Mouse (Mus musculus): Measurements from ENCODE around the gene Bdh1. TPM values are rescaled to one million over a fixed set of nuclear protein-coding genes. Genes with fewer than 3 reads are reported as not detected.

Gene Bdh1
- polyA plus RNA-seq, 1 experiment from 2014 or later: 68.7 TPM

DNA sequence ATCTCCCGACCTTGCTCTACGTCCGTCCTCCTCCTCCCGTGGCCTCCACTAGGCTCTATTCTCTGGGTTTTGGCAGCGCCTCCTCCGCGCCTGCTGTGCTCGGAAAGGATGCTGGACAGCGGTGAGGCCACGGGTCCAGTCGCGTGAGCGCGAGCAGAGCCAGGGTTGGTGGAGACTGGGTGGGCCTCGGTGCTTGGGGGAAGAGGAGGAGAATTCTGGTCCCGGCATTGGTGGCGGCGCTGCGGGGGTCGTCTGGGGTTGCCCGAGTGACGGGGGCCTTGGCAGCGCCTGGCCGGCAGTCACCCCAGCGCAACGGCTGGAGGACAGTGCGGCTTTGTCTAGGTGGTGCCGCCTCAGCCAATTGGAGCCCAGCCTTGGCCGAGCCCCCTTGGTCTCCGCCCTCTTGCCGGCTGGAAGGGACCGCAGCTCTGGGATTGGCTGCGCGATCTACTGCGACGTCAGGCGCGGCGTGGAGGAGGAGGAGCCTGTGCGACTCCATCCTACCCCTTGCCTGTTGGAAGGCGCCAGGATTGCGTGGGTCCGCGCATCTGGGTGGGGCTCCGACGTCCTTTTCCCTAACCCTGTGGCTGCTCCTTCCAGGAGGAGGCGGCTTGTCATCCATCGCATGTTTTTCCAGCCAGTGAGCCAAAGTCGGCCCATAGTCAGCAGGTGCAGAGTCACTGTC is 7.5 kb downstream of the Bdh1 start:
- H3K9me3 ChIP-seq: no peaks in the 10 kb centered on the region
- peak overlapping the region; percentile 90 for H3K9ac ChIP-seq (replicated peaks)
- no peaks in the 10 kb centered on the region for H3K36me3 ChIP-seq
- H3K4me1 ChIP-seq (replicated peaks): peaks cover 35% of the 10 kb centered on the region
- peak overlapping the region; percentile 96 for H3K27ac ChIP-seq
- peak overlapping the region; percentile 78 for H3K4me3 ChIP-seq (replicated peaks)
- peak; percentile 98 for ATAC-seq
- H3K27me3 ChIP-seq: peaks cover 20% of the 10 kb centered on the region
- under 1% methylated on average over 49 of the region's 49 CpGs for WGBS
- H3K4me2 ChIP-seq (replicated peaks): peak overlapping the region; percentile 76

DNA sequence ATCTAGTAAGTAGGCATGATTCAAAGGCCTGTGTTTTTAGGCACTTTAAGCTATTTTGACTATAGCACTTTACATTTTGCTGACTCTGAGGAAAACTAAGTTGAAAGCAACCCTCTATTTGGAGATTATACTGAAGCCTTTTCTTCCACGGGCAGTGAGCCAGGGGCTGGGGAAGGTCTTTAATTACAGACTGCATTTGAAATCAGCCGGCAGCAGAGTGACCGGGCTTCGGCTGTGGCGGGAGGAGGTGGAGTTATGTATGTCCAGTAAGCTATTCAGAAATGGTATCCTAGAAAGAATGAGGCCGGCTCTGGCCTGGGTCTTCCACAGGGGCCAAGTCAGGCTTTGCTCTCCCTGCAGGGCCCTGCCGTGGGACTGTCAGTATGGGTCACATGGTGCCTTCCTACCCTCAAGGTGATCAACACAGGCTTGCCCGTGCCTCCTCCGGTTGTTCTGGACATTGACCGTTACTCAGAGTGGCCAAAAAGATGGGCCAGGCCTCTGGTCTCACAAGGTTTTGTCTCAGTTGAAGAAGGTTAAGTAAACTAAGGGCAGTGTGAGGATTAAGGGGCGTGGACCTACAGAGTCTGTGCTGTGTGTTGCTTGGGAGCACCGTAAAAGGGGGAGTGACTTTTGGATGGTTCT is 11.5 kb downstream of the Bdh1 start:
- H3K27ac ChIP-seq: no peak overlapping the region

DNA sequence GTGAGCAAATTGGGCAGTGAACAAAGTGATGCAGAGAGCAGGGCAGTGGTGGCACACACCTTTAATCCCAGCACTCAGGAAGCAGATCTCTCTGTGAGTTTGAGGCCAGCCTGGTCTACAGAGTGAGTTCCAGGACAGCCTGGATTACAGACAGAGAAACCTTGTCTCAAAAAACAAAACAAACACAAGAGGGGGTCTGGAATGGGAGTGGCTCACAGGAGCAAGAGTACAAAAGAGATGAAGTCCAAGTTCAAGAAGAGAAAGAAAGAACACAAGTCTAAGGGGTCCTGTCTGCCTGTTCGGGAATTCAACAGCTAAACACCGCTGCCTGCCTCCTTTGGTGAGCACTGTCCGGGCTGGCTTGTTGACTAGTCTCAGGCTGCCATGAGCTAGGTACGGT is 13.1 kb downstream of the Bdh1 start:
- no peak for ATAC-seq
- H3K27me3 ChIP-seq: no peaks in the 10 kb centered on the region
- peaks cover 30% of the 10 kb centered on the region for H3K4me1 ChIP-seq (replicated peaks)
- WGBS: 65% methylated on average over 4 of the region's 4 CpGs
- no peak overlapping the region for H3K27ac ChIP-seq
- H3K9ac ChIP-seq (replicated peaks): no peak overlapping the region
- H3K9me3 ChIP-seq: 0 out of 2 replicates have a peak, but pooled peaks cover 4% of the 10 kb centered on the region
- H3K4me2 ChIP-seq (replicated peaks): no peak overlapping the region
- peaks cover 25% of the 10 kb centered on the region for H3K36me3 ChIP-seq
- no peak overlapping the region for H3K4me3 ChIP-seq (replicated peaks)

More for the DNA sequence above, 11.5 kb downstream of the Bdh1 start:
- no peak for ATAC-seq
- Histone ChIP-seq H3K4me2 (replicated peaks) (no peak overlapping the region), H3K9me3 (no peaks in the 10 kb centered on the region), H3K4me3 (replicated peaks) (no peak overlapping the region), H3K27me3 (no peaks in the 10 kb centered on the region), H3K36me3 (peaks cover 9% of the 10 kb centered on the region), H3K4me1 (replicated peaks) (peaks cover 31% of the 10 kb centered on the region), H3K9ac (replicated peaks) (no peak overlapping the region)
- WGBS: 58% methylated on average over 12 of the region's 12 CpGs

- Histone ChIP-seq H3K9me3 (0 out of 2 replicates have a peak, but pooled peaks cover 4% of the 10 kb centered on the region), H3K4me2 (replicated peaks) (no peak overlapping the region), H3K27ac (no peak overlapping the region), H3K36me3 (peaks cover 27% of the 10 kb centered on the region), H3K4me3 (replicated peaks) (no peak overlapping the region), H3K27me3 (no peaks in the 10 kb centered on the region), H3K4me1 (replicated peaks) (peaks cover 20% of the 10 kb centered on the region), H3K9ac (replicated peaks) (no peak overlapping the region)
- ATAC-seq: no peak
- WGBS: 54% methylated on average over 9 of the region's 9 CpGs
These were observed 14.0 kb downstream of the Bdh1 start for GRCm38 (mm10) chr16:31436085-31436484.

DNA sequence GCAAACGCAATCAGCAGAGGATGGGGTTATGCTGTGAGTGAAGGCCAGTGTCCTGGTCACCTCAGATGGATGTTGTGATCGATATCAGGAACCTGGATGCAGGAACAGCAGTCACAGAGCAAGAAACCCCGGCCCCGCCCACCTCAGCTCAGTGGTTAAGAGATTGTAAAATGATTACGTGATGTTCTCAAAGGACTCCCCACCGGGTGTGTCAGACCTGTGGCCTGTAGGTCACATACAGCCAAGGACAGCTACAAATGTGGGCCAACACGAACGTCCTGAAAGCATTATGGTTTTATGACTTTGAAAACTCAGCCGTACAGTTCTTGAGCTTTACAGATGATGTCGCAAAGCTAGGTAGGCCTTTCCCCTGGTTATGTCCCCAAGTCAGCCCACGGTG is 15.3 kb downstream of the Bdh1 start:
- Histone ChIP-seq H3K9me3 (0 out of 2 replicates have a peak, but pooled peaks cover 4% of the 10 kb centered on the region), H3K27ac (no peak overlapping the region), H3K36me3 (peaks cover 34% of the 10 kb centered on the region), H3K4me3 (replicated peaks) (no peak overlapping the region), H3K9ac (replicated peaks) (no peak overlapping the region), H3K4me2 (replicated peaks) (no peak overlapping the region), H3K27me3 (no peaks in the 10 kb centered on the region), H3K4me1 (replicated peaks) (peaks cover 20% of the 10 kb centered on the region)
- 92% methylated on average over 11 of the region's 11 CpGs for WGBS
- no peak for ATAC-seq

DNA sequence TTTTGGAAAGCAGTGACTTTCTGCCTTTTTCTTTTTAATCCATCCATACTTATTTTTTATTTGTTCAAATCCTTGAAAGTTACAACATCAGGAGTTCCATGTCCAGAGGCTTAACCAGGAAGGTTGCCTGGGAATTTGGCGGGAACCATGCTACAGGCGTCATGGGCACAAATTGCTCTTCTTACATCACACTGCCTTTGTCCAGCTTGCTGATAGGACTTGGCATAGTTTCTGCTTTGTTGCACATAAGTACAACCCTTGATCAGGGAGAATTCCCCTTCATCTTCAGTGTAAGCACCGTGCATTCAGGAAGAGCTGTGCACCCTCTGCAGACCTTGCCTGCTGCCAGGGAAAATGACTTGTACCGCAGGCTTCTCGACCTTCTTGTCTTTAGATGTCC is 17.4 kb downstream of the Bdh1 start:
- Histone ChIP-seq H3K27ac (no peak overlapping the region), H3K9ac (replicated peaks) (no peak overlapping the region), H3K4me3 (replicated peaks) (no peak overlapping the region), H3K36me3 (peaks cover 34% of the 10 kb centered on the region), H3K4me1 (replicated peaks) (peaks cover 1% of the 10 kb centered on the region; the same call in 1 of the 2 replicates), H3K9me3 (0 out of 2 replicates have a peak, but pooled peaks cover 4% of the 10 kb centered on the region), H3K4me2 (replicated peaks) (no peak overlapping the region), H3K27me3 (no peaks in the 10 kb centered on the region)
- 96% methylated on average over 5 of the region's 5 CpGs for WGBS
- ATAC-seq: no peak

DNA sequence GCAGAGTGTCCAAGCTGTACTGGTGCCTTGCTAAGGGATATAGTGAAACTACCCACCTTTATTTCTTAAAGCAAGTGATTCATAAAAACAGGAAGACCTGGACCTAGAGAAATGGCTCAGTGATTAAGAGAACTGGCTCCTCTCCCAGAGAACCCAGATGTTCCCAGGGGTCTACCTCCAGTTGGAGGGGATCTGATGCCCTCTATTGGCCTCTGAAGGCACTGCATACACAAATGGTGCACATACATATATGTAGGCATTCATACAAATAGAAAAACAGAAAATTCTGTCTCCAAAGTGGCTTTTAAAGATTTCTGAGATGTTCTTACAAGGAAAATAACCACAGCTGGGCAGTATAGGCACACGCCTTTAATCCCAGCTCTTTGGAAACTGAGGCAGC is 18.0 kb downstream of the Bdh1 start:
- 0 out of 2 replicates have a peak, but pooled peaks cover 4% of the 10 kb centered on the region for H3K9me3 ChIP-seq
- no peak overlapping the region for H3K4me2 ChIP-seq (replicated peaks)
- no peak overlapping the region for H3K4me3 ChIP-seq (replicated peaks)
- H3K27me3 ChIP-seq: no peaks in the 10 kb centered on the region
- H3K4me1 ChIP-seq (replicated peaks): no peaks in the 10 kb centered on the region
- no peak overlapping the region for H3K27ac ChIP-seq
- H3K9ac ChIP-seq (replicated peaks): no peak overlapping the region
- WGBS: 94% methylated on average over 1 of the region's 1 CpGs
- peaks cover 34% of the 10 kb centered on the region for H3K36me3 ChIP-seq
- ATAC-seq: no peak

- no peak overlapping the region for H3K4me2 ChIP-seq (replicated peaks)
- H3K4me3 ChIP-seq (replicated peaks): no peak overlapping the region
- 0 out of 2 replicates have a peak, but pooled peaks cover 4% of the 10 kb centered on the region for H3K9me3 ChIP-seq
- no peaks in the 10 kb centered on the region for H3K4me1 ChIP-seq (replicated peaks)
- no peak overlapping the region for H3K9ac ChIP-seq (replicated peaks)
- ATAC-seq: no peak
- peaks cover 47% of the 10 kb centered on the region for H3K36me3 ChIP-seq
- H3K27me3 ChIP-seq: no peaks in the 10 kb centered on the region
- 92% methylated on average over 6 of the region's 6 CpGs for WGBS
- no peak overlapping the region for H3K27ac ChIP-seq
These were observed 22.4 kb downstream of the Bdh1 start for GRCm38 (mm10) chr16:31444521-31444920.

- no peak overlapping the region for H3K9ac ChIP-seq (replicated peaks)
- no peak for ATAC-seq
- H3K4me3 ChIP-seq (replicated peaks): no peak overlapping the region
- H3K9me3 ChIP-seq: no peaks in the 10 kb centered on the region
- H3K4me2 ChIP-seq (replicated peaks): no peak overlapping the region
- no peaks in the 10 kb centered on the region for H3K27me3 ChIP-seq
- H3K36me3 ChIP-seq: peaks cover 51% of the 10 kb centered on the region
- H3K4me1 ChIP-seq (replicated peaks): no peaks in the 10 kb centered on the region; the same call in 1 of the 2 replicates
- 81% methylated on average over 15 of the region's 15 CpGs for WGBS
- H3K27ac ChIP-seq: no peak overlapping the region
These were observed 24.2 kb downstream of the Bdh1 start for GRCm38 (mm10) chr16:31446067-31446853.

- Histone ChIP-seq H3K36me3 (peaks cover 55% of the 10 kb centered on the region), H3K27ac (no peak overlapping the region), H3K9me3 (no peaks in the 10 kb centered on the region), H3K4me2 (replicated peaks) (no peak overlapping the region), H3K27me3 (no peaks in the 10 kb centered on the region), H3K4me1 (replicated peaks) (no peaks in the 10 kb centered on the region; the same call in 1 of the 2 replicates), H3K9ac (replicated peaks) (no peak overlapping the region), H3K4me3 (replicated peaks) (no peak overlapping the region)
- no peak for ATAC-seq
- WGBS: 67% methylated on average over 4 of the region's 4 CpGs
These were observed 27.9 kb downstream of the Bdh1 start for GRCm38 (mm10) chr16:31449973-31450372.

DNA sequence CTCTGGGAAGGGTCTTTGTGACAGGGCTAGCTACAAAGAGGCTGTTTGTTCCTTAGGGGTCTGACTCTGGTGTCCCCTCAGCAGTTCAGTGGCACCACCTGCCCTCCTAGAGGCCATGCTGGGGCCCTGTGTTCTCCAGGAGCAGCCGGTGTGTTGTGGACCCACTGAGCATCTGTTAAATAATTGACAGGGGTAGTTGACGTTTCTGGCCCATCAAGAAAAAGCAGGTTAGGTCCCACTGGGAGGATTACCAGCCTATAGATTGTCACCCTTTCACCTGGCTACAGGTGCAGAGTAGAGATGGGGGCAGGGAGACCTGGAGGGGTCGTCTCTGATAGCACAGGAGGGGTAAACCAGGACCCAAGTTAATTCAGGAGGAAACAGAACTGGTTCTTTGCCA is 29.2 kb downstream of the Bdh1 start:
- H3K36me3 ChIP-seq: peaks cover 67% of the 10 kb centered on the region
- H3K4me3 ChIP-seq (replicated peaks): no peak overlapping the region
- no peak overlapping the region for H3K4me2 ChIP-seq (replicated peaks)
- no peak overlapping the region for H3K27ac ChIP-seq
- no peaks in the 10 kb centered on the region; the same call in 1 of the 2 replicates for H3K4me1 ChIP-seq (replicated peaks)
- WGBS: 77% methylated on average over 3 of the region's 3 CpGs
- ATAC-seq: no peak
- no peaks in the 10 kb centered on the region for H3K9me3 ChIP-seq
- no peaks in the 10 kb centered on the region for H3K27me3 ChIP-seq
- no peak overlapping the region for H3K9ac ChIP-seq (replicated peaks)

GRCm38 (mm10) chr16:31452467-31452866 is 30.4 kb downstream of the Bdh1 start:
- 94% methylated on average over 4 of the region's 7 CpGs for WGBS

More at GRCm38 (mm10) chr16:31452467-31452866, 30.4 kb downstream of the Bdh1 start:
- no peaks in the 10 kb centered on the region for H3K27me3 ChIP-seq
- no peaks in the 10 kb centered on the region; the same call in 1 of the 2 replicates for H3K4me1 ChIP-seq (replicated peaks)
- no peak overlapping the region for H3K4me2 ChIP-seq (replicated peaks)
- no peak for ATAC-seq
- peaks cover 62% of the 10 kb centered on the region for H3K36me3 ChIP-seq
- no peaks in the 10 kb centered on the region for H3K9me3 ChIP-seq
- no peak overlapping the region for H3K4me3 ChIP-seq (replicated peaks)
- no peak overlapping the region for H3K27ac ChIP-seq
- no peak overlapping the region for H3K9ac ChIP-seq (replicated peaks)

Measured in midbrain, embryonic 13.5 days (tissue).